Mouse (Mus musculus): ENCODE data around the gene Emp2. TPM values are rescaled to one million over a fixed set of nuclear protein-coding genes. Genes with fewer than 3 reads are reported as not detected.
A peak's percentile ranks its signal among the peaks of the same experiment; 100 is the strongest.

The Emp2 gene
- polyA plus RNA-seq, 1 experiment from 2014 or later = 85.2 TPM

DNA sequence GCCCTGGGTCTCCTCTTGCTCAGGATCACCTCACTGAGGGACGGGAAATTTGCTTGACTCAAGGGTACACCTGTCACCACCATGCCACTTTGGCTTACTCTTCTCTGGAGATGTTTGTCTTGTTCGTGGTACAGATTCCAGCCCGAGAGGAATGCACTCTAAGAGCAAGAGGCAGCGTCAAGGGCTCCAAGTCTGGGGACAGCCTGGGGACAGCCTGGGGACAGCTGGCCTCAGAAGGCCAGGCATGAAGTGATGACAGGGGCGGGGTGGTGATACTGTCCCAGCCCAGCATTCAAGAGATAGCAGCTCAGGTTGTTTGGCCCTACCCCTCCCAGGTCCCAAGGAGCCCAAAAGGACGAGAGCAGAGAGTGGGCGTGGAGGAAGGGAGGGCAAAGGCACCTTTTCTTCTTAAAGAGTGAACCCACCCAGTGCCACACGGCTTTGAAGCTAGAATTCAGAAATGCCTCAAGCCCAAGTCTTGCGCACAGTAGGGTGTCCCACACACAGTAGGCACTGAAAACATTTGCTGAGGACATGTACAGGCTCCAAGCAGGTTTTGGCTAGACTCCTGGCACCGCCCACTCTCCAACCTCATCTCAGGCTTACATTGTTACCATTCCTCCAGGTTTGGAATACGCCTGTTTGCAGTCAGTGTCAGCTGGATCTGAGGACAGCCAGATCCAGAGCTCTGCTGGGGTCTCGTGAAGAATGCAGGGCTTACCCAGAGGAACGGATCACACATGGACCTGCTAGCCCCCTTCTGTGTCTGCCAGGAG lies 23.8 kb upstream of the Emp2 start:
- ATAC-seq (ENCODE audit: insufficient number of reproducible peaks, low FRiP score, low TSS enrichment, low read depth) = no peak
- WGBS = 75% methylated on average over 13 of the region's 13 CpGs

GRCm38 (mm10) chr16:10336454-10337421 lies 23.0 kb upstream of the Emp2 start:
- no peaks in the 10 kb centered on the region for H3K36me3 ChIP-seq
- no peak overlapping the region for H3K9ac ChIP-seq
- no peak for ATAC-seq (ENCODE audit: insufficient number of reproducible peaks, low FRiP score, low TSS enrichment, low read depth)
- H3K4me3 ChIP-seq = no peak overlapping the region
- no peak overlapping the region for H3K4me2 ChIP-seq
- H3K9me3 ChIP-seq = no peaks in the 10 kb centered on the region
- H3K27me3 ChIP-seq = no peaks in the 10 kb centered on the region
- no peaks in the 10 kb centered on the region for H3K4me1 ChIP-seq
- no peak overlapping the region for H3K27ac ChIP-seq
- WGBS = 89% methylated on average over 19 of the region's 19 CpGs

More for the DNA sequence above, 23.8 kb upstream of the Emp2 start:
- Histone ChIP-seq H3K9me3 (no peaks in the 10 kb centered on the region), H3K36me3 (no peaks in the 10 kb centered on the region), H3K4me3 (no peak overlapping the region), H3K4me2 (no peak overlapping the region), H3K9ac (no peak overlapping the region), H3K27me3 (no peaks in the 10 kb centered on the region), H3K4me1 (no peaks in the 10 kb centered on the region), H3K27ac (peak overlapping the region; percentile 27; the same call in 1 of the 2 replicates)

DNA sequence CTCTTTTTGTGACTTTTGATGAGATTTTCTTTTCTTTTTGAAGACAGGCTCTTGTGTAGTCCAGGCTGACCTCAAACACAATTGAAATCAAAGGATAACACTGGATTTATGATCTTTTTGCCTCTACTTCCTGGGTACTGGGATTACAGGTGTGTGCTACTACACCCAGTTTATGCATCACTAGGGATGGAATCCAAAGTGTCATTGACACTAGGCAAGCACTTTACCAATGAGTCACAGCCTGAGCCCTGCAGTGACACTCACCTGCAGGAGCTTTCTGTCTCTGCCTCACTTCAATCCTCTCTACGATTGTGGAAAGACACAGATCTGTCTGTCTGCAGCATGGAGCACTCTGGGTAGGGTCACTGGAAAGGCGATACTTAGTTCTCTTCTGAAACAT lies 22.2 kb upstream of the Emp2 start:
- no peaks in the 10 kb centered on the region for H3K36me3 ChIP-seq
- no peak overlapping the region for H3K27ac ChIP-seq
- H3K9me3 ChIP-seq = no peaks in the 10 kb centered on the region
- no peak for ATAC-seq (ENCODE audit: insufficient number of reproducible peaks, low FRiP score, low TSS enrichment, low read depth)
- H3K4me2 ChIP-seq = no peak overlapping the region
- no peaks in the 10 kb centered on the region for H3K27me3 ChIP-seq
- no peaks in the 10 kb centered on the region for H3K4me1 ChIP-seq
- 87% methylated on average over 2 of the region's 2 CpGs for WGBS
- no peak overlapping the region for H3K9ac ChIP-seq
- no peak overlapping the region for H3K4me3 ChIP-seq

GRCm38 (mm10) chr16:10332732-10333131 lies 19.0 kb upstream of the Emp2 start:
- Histone ChIP-seq H3K4me2 (no peak overlapping the region), H3K4me1 (no peaks in the 10 kb centered on the region), H3K27me3 (no peaks in the 10 kb centered on the region), H3K4me3 (no peak overlapping the region), H3K9ac (no peak overlapping the region), H3K9me3 (no peaks in the 10 kb centered on the region), H3K36me3 (no peaks in the 10 kb centered on the region), H3K27ac (no peak overlapping the region)
- ATAC-seq (ENCODE audit: insufficient number of reproducible peaks, low FRiP score, low TSS enrichment, low read depth) = no peak
- WGBS = 44% methylated on average over 7 of the region's 7 CpGs

- no peaks in the 10 kb centered on the region for H3K27me3 ChIP-seq
- H3K9me3 ChIP-seq = no peaks in the 10 kb centered on the region
- 64% methylated on average over 12 of the region's 12 CpGs for WGBS
- H3K4me3 ChIP-seq = no peak overlapping the region
- H3K4me2 ChIP-seq = no peak overlapping the region
- no peak overlapping the region for H3K9ac ChIP-seq
- H3K27ac ChIP-seq = no peak overlapping the region
- no peaks in the 10 kb centered on the region for H3K36me3 ChIP-seq
- no peaks in the 10 kb centered on the region for H3K4me1 ChIP-seq
- ATAC-seq (ENCODE audit: insufficient number of reproducible peaks, low FRiP score, low TSS enrichment, low read depth) = no peak
These were observed 17.1 kb upstream of the Emp2 start for GRCm38 (mm10) chr16:10330586-10331495.

DNA sequence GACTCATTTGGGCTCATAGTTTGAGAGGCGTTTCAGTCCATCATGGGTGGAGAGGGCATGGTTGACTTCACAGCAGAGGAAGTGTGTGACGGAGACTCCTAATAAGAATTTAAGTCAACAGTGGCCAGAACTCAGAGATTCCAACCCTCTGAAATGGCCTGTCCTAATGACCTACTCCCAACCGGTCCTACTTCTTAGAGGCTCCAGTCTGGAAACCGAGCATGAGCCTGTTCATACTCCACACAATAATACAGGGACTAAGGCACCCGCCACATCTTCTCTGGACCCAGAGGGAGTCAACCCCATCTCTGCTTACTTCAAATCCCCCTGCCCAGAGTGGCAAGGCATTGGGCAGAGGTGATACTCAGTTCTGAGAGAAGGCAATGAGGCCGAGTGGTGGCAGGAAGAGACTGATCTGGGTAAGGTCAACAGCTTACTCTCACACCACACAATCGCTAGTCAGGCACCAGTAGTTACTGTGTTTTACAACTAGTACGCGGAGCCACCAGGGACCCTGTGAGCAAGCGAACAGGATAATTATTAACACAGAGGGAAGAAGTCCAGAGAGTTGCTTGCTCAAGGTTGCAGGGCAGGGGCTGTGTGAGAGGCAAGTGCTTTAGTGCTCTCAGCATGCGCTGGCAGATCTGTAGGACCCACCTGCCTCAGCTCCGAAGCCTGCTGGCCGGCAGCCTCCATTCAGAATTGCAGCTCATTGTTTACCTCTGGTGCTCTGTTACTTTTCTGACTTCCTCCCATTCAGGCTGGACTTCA lies 14.0 kb upstream of the Emp2 start:
- no peaks in the 10 kb centered on the region for H3K9me3 ChIP-seq
- no peaks in the 10 kb centered on the region for H3K4me1 ChIP-seq
- 58% methylated on average over 13 of the region's 13 CpGs for WGBS
- no peak overlapping the region for H3K4me2 ChIP-seq
- H3K27ac ChIP-seq = no peak overlapping the region
- H3K27me3 ChIP-seq = no peaks in the 10 kb centered on the region
- no peaks in the 10 kb centered on the region for H3K36me3 ChIP-seq
- H3K9ac ChIP-seq = no peak overlapping the region
- ATAC-seq (ENCODE audit: insufficient number of reproducible peaks, low FRiP score, low TSS enrichment, low read depth) = no peak; the same call in 1 of the 2 replicates
- no peak overlapping the region for H3K4me3 ChIP-seq

DNA sequence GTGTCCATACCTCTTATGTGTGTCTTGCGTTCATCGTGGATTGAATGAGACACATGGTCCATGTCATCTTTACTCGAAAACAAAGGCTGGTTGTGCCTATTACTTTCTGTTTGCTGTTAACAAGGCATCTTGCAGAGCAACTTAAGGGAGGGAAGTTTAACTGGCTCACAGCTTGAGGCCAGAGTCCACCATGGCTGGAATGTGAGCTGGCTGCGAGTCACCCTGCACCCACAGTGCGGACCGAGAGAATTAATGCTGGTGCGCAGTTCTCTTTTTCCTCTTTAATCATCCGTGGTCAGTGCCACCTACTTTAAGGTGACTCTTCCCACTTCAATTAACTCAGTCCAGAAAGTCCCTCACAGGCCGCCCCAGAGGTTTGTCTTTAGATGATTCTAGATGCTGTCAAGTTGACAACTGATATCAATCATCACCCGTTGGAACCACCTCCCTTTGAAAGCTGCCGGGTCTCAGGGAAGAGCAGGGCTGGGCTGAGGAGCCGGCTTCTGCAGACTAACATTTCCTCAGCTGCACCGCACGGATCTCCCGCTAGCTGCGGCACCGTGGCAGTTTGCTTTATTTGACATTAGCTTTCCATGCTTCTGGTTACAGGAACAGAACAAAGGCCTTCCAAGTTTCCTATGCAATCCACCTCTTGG lies 6.3 kb upstream of the Emp2 start:
- Histone ChIP-seq H3K4me2 (no peak overlapping the region), H3K4me3 (no peak overlapping the region), H3K27me3 (no peaks in the 10 kb centered on the region), H3K27ac (no peak overlapping the region), H3K9me3 (no peaks in the 10 kb centered on the region), H3K9ac (no peak overlapping the region), H3K4me1 (no peaks in the 10 kb centered on the region), H3K36me3 (no peaks in the 10 kb centered on the region)
- 37% methylated on average over 17 of the region's 17 CpGs for WGBS
- no peak for ATAC-seq (ENCODE audit: insufficient number of reproducible peaks, low FRiP score, low TSS enrichment, low read depth)

DNA sequence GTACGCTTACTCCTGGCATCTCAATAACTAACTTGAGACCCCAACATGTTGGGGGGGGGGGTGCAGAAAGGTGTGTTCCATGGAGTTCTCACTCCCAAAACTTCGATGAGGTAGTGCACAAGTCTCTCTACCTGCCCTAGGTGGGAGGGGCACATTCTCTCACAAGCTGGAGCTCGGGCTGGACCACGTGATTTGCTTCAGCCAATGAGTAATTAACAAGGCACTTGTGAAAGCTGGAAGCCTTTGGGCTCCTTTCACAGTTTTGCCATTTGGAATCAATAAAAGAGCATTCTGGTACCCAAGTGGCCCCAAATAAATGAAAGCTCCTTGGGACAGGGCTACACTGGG lies 3.4 kb upstream of the Emp2 start:
- WGBS = 33% methylated on average over 4 of the region's 4 CpGs
- Histone ChIP-seq H3K27ac (no peak overlapping the region), H3K4me1 (peaks cover 12% of the 10 kb centered on the region), H3K27me3 (peaks cover 2% of the 10 kb centered on the region; the same call in 1 of the 2 replicates), H3K9ac (no peak overlapping the region), H3K4me2 (no peak overlapping the region), H3K4me3 (no peak overlapping the region), H3K9me3 (no peaks in the 10 kb centered on the region), H3K36me3 (no peaks in the 10 kb centered on the region)
- ATAC-seq (ENCODE audit: insufficient number of reproducible peaks, low FRiP score, low TSS enrichment, low read depth) = no peak

DNA sequence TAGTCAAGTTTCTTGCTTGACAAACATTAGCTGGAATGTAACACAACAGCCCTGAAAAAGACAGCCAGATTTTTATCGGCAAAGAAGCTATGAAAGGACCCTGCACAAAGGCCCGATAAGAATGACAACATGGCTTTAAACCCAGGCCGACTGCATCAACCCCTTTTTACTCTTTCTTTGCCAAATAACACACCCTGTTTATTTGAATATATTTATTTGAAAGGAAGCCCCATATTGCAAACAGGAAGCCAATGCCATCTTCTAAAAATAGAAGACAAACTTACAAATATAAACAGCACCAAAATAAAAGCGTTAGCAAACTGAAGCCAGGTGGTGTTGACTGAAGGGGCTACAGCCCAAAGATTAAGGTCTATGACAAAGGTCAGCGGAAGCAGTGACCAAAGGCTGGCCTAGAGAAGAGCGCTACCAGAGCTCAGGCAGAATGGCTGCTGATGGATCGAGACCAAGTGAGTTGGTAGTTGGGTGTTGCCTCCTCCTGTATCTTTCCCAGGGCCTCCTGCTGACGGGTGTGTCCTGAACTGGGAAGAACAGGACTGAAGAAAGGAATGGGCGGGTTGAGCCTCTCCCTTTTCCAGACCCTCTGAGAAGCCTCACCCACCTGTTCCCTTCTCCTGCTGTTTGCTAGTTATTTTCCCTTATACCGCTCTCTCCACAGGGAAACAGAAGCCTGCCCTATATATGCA lies 2.9 kb upstream of the Emp2 start:
- Histone ChIP-seq H3K27ac (no peak overlapping the region), H3K36me3 (no peaks in the 10 kb centered on the region), H3K27me3 (peaks cover 4% of the 10 kb centered on the region; the same call in 1 of the 2 replicates), H3K4me3 (no peak overlapping the region), H3K9ac (no peak overlapping the region), H3K4me2 (no peak overlapping the region), H3K9me3 (no peaks in the 10 kb centered on the region), H3K4me1 (peaks cover 18% of the 10 kb centered on the region)
- 76% methylated on average over 10 of the region's 10 CpGs for WGBS
- ATAC-seq (ENCODE audit: insufficient number of reproducible peaks, low FRiP score, low TSS enrichment, low read depth) = no peak

DNA sequence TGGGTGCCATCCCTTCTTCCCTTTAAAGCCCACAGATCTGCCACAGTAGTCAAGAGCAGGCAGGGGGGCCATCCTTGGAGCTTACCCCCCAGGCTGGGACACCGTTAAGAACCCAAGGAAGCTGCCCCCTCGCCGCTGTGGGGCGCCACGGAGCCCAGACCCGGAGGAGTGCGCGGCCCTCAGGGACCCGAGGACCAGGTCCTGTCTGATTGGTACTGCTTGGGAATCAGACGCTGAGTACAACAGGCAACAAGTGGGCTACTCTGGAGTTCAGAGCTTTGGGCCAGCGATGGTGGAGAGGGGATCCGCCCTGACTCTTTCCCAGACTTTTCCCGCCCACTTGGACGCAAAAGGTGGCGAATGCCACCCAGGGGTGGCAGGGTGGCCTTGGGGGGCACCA lies 542 bp downstream of the Emp2 start:
- no peak for ATAC-seq (ENCODE audit: insufficient number of reproducible peaks, low FRiP score, low TSS enrichment, low read depth)

More for the DNA sequence above, 542 bp downstream of the Emp2 start:
- H3K27ac ChIP-seq = peak overlapping the region; percentile 0; the same call in 1 of the 2 replicates
- H3K9ac ChIP-seq = peak overlapping the region; percentile 55
- peaks cover 29% of the 10 kb centered on the region for H3K4me1 ChIP-seq
- WGBS = 7% methylated on average over 15 of the region's 15 CpGs
- H3K36me3 ChIP-seq = no peaks in the 10 kb centered on the region
- H3K4me3 ChIP-seq = peak overlapping the region; percentile 59
- H3K4me2 ChIP-seq = peak overlapping the region; percentile 54
- H3K9me3 ChIP-seq = no peaks in the 10 kb centered on the region
- H3K27me3 ChIP-seq = peaks cover 4% of the 10 kb centered on the region; the same call in 1 of the 2 replicates

Measured in limb, embryonic 15.5 days (tissue).